Mouse (Mus musculus) lung, adult 2 months (tissue): ENCODE results near the gene Magi1.

Source experiments
- CTCF ChIP-seq: fragments of 200-500 bp; IDR thresholded peaks from 2 replicates; pipeline ENCODE4 v1.5.1; 2011; ENCODE audit warnings: mild to moderate bottlenecking, low read length, control low read depth; ENCODE audit not compliant: insufficient read depth
- POLR2A ChIP-seq: fragments of 200-500 bp; IDR thresholded peaks from 2 replicates; pipeline ENCODE4 v1.6.1; 2011; ENCODE audit warnings: low read depth, mild to moderate bottlenecking, control low read depth, low read length, borderline replicate concordance; ENCODE audit errors: extremely low read depth

DNA sequence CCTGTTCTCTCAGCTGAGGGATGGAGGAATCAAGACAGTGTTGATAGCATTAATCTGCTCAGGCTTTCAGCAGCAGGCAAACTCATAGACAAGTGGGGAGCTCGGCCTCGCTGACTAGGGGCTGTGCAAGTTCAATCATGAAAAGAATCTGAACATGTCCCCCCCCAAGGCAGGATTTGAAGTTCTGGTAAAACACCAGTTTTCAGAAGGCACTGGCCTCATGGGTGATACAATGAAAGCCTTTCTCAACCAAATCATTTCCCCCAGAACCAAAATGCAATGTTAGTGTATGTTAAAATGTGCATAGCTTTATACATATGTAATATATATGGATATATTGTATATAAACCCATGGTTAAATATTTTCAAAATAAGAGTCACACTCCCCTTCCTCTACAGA lies 372.3 kb downstream of the Magi1 start:
- TF ChIP-seq CTCF = no peak
- no peak for TF ChIP-seq POLR2A
